Mouse (Mus musculus): ENCODE data around the gene Eif1ad. TPM values are rescaled to one million over a fixed set of nuclear protein-coding genes. Genes with fewer than 3 reads are reported as not detected.

Eif1ad gene
- polyA plus RNA-seq, 1 experiment from 2014 or later: 54.9 TPM

Other genes starting within 250 kb of the Eif1ad start
- 23.6 and 29.0 TPM in 2 replicates for gene Klc2, start 248.2 kb upstream of the Eif1ad start, polyA plus RNA-seq (2015; fragmentation: Nextera tagmentation; extraction: Ambion mirVana)
- 26.7 and 28.9 TPM in 2 replicates for gene Pacs1, start 93.6 kb upstream of the Eif1ad start, polyA plus RNA-seq (2015; fragmentation: Nextera tagmentation; extraction: Ambion mirVana)
- gene Sf3b2, start 71.3 kb upstream of the Eif1ad start, polyA plus RNA-seq (2015; fragmentation: Nextera tagmentation; extraction: Ambion mirVana): 393 and 399 TPM in 2 replicates
- gene Gal3st3, start 68.4 kb upstream of the Eif1ad start, polyA plus RNA-seq (2015; fragmentation: Nextera tagmentation; extraction: Ambion mirVana): 9.3 and 9.7 TPM in 2 replicates
- not detected in 2 replicates for gene Catsper1, start 31.0 kb upstream of the Eif1ad start, polyA plus RNA-seq (2015; fragmentation: Nextera tagmentation; extraction: Ambion mirVana)
- 1.2 and 1.9 TPM in 2 replicates for gene Cst6, start 17.2 kb upstream of the Eif1ad start, polyA plus RNA-seq (2015; fragmentation: Nextera tagmentation; extraction: Ambion mirVana)
- gene Banf1, start 427 bp downstream of the Eif1ad start, polyA plus RNA-seq (2015; fragmentation: Nextera tagmentation; extraction: Ambion mirVana): 442 and 445 TPM in 2 replicates
- 81.8 and 84.8 TPM in 2 replicates for gene Sart1, start 22.0 kb downstream of the Eif1ad start, polyA plus RNA-seq (2015; fragmentation: Nextera tagmentation; extraction: Ambion mirVana)
- 0.15 and 0.31 TPM in 2 replicates for gene Tsga10ip, start 35.8 kb downstream of the Eif1ad start, polyA plus RNA-seq (2015; fragmentation: Nextera tagmentation; extraction: Ambion mirVana)
- gene Drap1, start 58.2 kb downstream of the Eif1ad start, polyA plus RNA-seq (2015; fragmentation: Nextera tagmentation; extraction: Ambion mirVana): 301 and 336 TPM in 2 replicates
- 74.6 and 77.9 TPM in 2 replicates for gene AI837181, start 58.4 kb downstream of the Eif1ad start, polyA plus RNA-seq (2015; fragmentation: Nextera tagmentation; extraction: Ambion mirVana)
- not detected in 2 replicates for gene Fosl1, start 80.8 kb downstream of the Eif1ad start, polyA plus RNA-seq (2015; fragmentation: Nextera tagmentation; extraction: Ambion mirVana)
- 6.2 and 7.0 TPM in 2 replicates for gene Ccdc85b, start 91.2 kb downstream of the Eif1ad start, polyA plus RNA-seq (2015; fragmentation: Nextera tagmentation; extraction: Ambion mirVana)
- 129 and 131 TPM in 2 replicates for gene Fibp, start 93.9 kb downstream of the Eif1ad start, polyA plus RNA-seq (2015; fragmentation: Nextera tagmentation; extraction: Ambion mirVana)
- gene Ctsw, start 101.8 kb downstream of the Eif1ad start, polyA plus RNA-seq (2015; fragmentation: Nextera tagmentation; extraction: Ambion mirVana): 1.7 and 2.3 TPM in 2 replicates
- 209 and 216 TPM in 2 replicates for gene Efemp2, start 107.2 kb downstream of the Eif1ad start, polyA plus RNA-seq (2015; fragmentation: Nextera tagmentation; extraction: Ambion mirVana)
- 40.5 and 42.8 TPM in 2 replicates for gene Mus81, start 121.7 kb downstream of the Eif1ad start, polyA plus RNA-seq (2015; fragmentation: Nextera tagmentation; extraction: Ambion mirVana)
- 2,537 and 2,628 TPM in 2 replicates for gene Cfl1, start 123.7 kb downstream of the Eif1ad start, polyA plus RNA-seq (2015; fragmentation: Nextera tagmentation; extraction: Ambion mirVana)
- not detected in 2 replicates for gene 1700020D05Rik, start 137.0 kb downstream of the Eif1ad start, polyA plus RNA-seq (2015; fragmentation: Nextera tagmentation; extraction: Ambion mirVana)
- 12.1 and 13.4 TPM in 2 replicates for gene Snx32, start 143.8 kb downstream of the Eif1ad start, polyA plus RNA-seq (2015; fragmentation: Nextera tagmentation; extraction: Ambion mirVana)
- 1.7 and 3.0 TPM in 2 replicates for gene Ovol1, start 193.9 kb downstream of the Eif1ad start, polyA plus RNA-seq (2015; fragmentation: Nextera tagmentation; extraction: Ambion mirVana)
- gene Ap5b1, start 201.3 kb downstream of the Eif1ad start, polyA plus RNA-seq (2015; fragmentation: Nextera tagmentation; extraction: Ambion mirVana): 2.3 and 2.7 TPM in 2 replicates
- 143 and 144 TPM in 2 replicates for gene Rnaseh2c, start 235.1 kb downstream of the Eif1ad start, polyA plus RNA-seq (2015; fragmentation: Nextera tagmentation; extraction: Ambion mirVana)
- gene Kat5, start 243.5 kb downstream of the Eif1ad start, polyA plus RNA-seq (2015; fragmentation: Nextera tagmentation; extraction: Ambion mirVana): 61.5 and 62.7 TPM in 2 replicates

Data from limb, embryonic 13.5 days (tissue).